Mouse (Mus musculus) midbrain, embryonic 14.5 days (tissue): ENCODE results near the gene Tmem189. TPM values are rescaled to one million over a fixed set of nuclear protein-coding genes. Genes with fewer than 3 reads are reported as not detected.
A peak's percentile ranks its signal among the peaks of the same experiment; 100 is the strongest.

Experiments
- ATAC-seq: fragments of 200-750 bp; cut with Nextera tagmentation; 2 replicates; pipeline ENCODE4 v1.8.0; 2017; ENCODE audit warnings: moderate number of reproducible peaks, moderate library complexity; ENCODE audit not compliant: low FRiP score, low TSS enrichment
- DNase-seq: peaks from one replicate; pipeline ENCODE4 v3.0.0-alpha.2; 2015
- H3K27ac ChIP-seq: fragments of 300-500 bp; sonication (generic); replicated peaks from 2 replicates; pipeline ENCODE4 v1.5.1; 2014; ENCODE audit warnings: mild to moderate bottlenecking, low read depth, low read length, moderate library complexity
- H3K27me3 ChIP-seq: fragments of 300-500 bp; sonication (generic); 2 replicates; pipeline ENCODE4 v1.6.1; 2014; ENCODE audit warnings: low read length, control low read depth, mixed read lengths; ENCODE audit not compliant: control insufficient read depth, insufficient read depth
- H3K36me3 ChIP-seq: fragments of 300-500 bp; sonication (generic); 2 replicates; pipeline ENCODE4 v1.6.1; 2014; ENCODE audit warnings: low read length, control low read depth; ENCODE audit not compliant: control insufficient read depth, insufficient read depth
- H3K4me1 ChIP-seq: fragments of 300-500 bp; sonication (generic); 2 replicates; pipeline ENCODE4 v1.6.1; 2014; ENCODE audit warnings: mild to moderate bottlenecking, antibody characterized with exemption, low read length, control low read depth; ENCODE audit not compliant: control insufficient read depth, insufficient read depth
- H3K4me2 ChIP-seq: fragments of 300-500 bp; sonication (generic); 2 replicates; pipeline ENCODE4 v1.6.1; 2014; ENCODE audit warnings: mild to moderate bottlenecking, low read length, moderate library complexity
- H3K4me3 ChIP-seq: fragments of 300-500 bp; sonication (generic); replicated peaks from 2 replicates; pipeline ENCODE4 v1.5.1; 2014; ENCODE audit warnings: low read depth, low read length
- H3K9ac ChIP-seq: fragments of 300-500 bp; sonication (generic); replicated peaks from 2 replicates; pipeline ENCODE4 v1.6.1; 2014; ENCODE audit warnings: mild to moderate bottlenecking, low read length, moderate library complexity
- H3K9me3 ChIP-seq: fragments of 300-500 bp; sonication (generic); 2 replicates; pipeline ENCODE4 v1.6.1; 2016; ENCODE audit warnings: low read length, control low read depth, mixed read lengths; ENCODE audit not compliant: control insufficient read depth
- WGBS: fragments of 180-500 bp; shearing (Covaris S2); extraction: QIAGEN DNeasy Blood & Tissue Kit; methylation state at CpG from one replicate; pipeline ENCODE4 v1.1.7; 2014; 5-methylcytosine and 5-hydroxymethylcytosine counted together
- polyA plus RNA-seq: library from polyadenylated mRNA; unstranded; fragments of >200 nt; fragmentation: Nextera tagmentation; extraction: Ambion mirVana; gene quantifications from 2 replicates; pipeline ENCODE4 v1.2.1, GENCODE M21; 2014

Tmem189 gene
- polyA plus RNA-seq, 1 experiment from 2014 or later = 28.8 TPM

DNA sequence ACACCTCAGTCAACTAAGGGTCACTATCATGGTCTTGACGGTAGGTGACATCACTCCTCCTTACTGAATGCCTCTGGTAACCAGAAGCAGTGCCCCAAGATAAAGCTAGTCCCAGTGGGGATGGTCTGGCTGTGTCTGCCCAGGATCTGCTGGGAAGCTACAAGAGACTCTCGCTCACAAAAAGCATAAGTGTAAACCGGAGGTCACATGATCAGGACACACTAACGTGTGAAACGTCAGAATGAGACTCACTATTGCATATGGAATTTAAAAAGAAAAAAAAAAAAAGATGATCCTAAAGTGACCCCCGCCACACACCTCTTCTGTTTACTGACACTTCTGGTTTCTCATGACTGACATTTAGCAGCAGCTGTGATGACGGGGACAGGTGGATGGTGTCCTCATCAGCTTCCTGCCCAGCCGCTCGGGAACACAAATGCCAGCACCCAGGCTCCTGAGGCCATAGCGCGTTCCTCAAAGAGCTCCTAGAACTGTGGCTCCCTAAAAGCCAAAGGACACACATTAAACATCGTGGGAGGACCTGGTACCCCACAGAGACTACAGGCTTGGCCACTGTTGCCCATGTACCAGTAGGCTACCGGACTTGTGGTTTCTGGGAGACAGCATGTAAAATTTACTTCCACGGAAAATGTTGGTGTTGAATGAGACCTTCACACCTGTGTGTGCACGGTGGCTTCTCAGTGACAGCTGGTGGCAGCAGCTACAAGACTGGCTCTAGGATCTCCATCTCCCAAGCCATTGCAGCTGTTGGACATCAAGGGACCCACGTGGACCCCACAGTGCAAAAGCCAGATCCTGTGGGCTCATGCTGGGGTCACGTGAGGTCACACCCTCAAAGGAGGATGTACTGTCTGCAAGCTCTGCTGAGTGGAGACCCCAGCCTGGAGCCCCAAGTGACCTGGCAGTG, 83.5 kb downstream of the Tmem189 start:
- Histone ChIP-seq H3K9me3 (no peaks in the 10 kb centered on the region), H3K27me3 (no peaks in the 10 kb centered on the region), H3K9ac (no peak overlapping the region), H3K4me1 (no peaks in the 10 kb centered on the region), H3K27ac (no peak overlapping the region), H3K36me3 (peaks cover 28% of the 10 kb centered on the region), H3K4me3 (no peak overlapping the region), H3K4me2 (no peak overlapping the region)
- no peak for ATAC-seq
- no peak for DNase-seq
- WGBS = 78% methylated on average over 17 of the region's 17 CpGs

DNA sequence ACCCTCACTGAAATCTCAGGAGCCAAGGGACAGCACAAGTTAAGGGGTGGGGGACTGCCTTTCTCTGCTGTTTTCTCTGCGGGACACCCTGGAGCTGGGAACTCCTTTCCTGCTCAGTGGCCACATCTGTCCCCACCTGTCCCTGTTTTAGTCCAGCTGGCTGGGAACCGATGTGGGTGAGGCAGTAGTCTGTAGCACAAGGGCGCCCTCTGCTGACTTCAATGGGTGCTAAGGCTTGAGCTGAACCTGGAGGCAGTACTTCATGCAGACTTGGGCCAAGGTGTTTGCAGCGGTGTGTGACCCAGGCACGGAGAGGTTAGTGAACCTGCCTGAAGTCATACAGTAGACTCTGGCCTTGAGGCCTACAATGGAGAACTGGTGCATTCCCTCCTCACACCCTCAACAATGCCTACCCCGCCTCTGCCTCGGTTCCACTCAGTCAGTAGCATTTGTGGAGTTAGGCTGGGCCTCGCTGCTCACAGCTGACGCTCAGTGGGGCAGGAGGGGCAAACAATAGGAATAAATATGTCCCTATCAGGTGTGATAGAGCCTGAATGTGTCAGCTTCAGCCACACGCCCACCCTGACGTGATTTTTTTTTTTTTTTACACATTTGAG, 84.3 kb downstream of the Tmem189 start:
- Histone ChIP-seq H3K36me3 (peaks cover 22% of the 10 kb centered on the region), H3K9ac (no peak overlapping the region), H3K4me1 (no peaks in the 10 kb centered on the region), H3K9me3 (no peaks in the 10 kb centered on the region), H3K4me3 (no peak overlapping the region), H3K27me3 (no peaks in the 10 kb centered on the region), H3K27ac (no peak overlapping the region), H3K4me2 (no peak overlapping the region)
- ATAC-seq = peak; percentile 53; the same call in 1 of the 2 replicates
- DNase-seq = peak; percentile 93
- 24% methylated on average over 11 of the region's 11 CpGs for WGBS

DNA sequence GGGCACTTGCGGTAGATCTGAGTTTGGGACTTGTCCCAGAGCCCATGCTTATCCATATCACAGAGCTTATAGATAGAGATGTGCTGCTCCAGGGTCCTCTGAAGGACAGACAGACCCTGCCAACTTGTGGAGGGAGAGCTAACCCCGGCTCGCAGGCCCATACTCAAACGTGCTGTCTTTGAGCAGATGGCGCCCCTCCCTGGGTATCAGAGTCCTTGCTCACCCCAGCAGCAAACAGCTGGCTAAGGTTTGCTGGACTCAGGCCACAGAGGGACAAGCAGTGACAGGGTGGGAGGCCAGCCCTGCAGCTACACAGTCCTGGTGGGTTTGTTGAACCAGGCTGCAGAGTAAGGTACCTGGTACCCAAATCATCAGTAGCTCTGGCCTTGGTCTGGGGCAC, 86.6 kb downstream of the Tmem189 start:
- ATAC-seq (no peak), DNase-seq (no peak)
- H3K9ac ChIP-seq = no peak overlapping the region
- no peaks in the 10 kb centered on the region for H3K4me1 ChIP-seq
- 46% methylated on average over 5 of the region's 5 CpGs for WGBS
- no peak overlapping the region for H3K27ac ChIP-seq
- no peaks in the 10 kb centered on the region; the same call in 1 of the 2 replicates for H3K27me3 ChIP-seq
- H3K36me3 ChIP-seq = peaks cover 10% of the 10 kb centered on the region
- no peaks in the 10 kb centered on the region for H3K9me3 ChIP-seq
- H3K4me3 ChIP-seq = no peak overlapping the region
- no peak overlapping the region for H3K4me2 ChIP-seq

DNA sequence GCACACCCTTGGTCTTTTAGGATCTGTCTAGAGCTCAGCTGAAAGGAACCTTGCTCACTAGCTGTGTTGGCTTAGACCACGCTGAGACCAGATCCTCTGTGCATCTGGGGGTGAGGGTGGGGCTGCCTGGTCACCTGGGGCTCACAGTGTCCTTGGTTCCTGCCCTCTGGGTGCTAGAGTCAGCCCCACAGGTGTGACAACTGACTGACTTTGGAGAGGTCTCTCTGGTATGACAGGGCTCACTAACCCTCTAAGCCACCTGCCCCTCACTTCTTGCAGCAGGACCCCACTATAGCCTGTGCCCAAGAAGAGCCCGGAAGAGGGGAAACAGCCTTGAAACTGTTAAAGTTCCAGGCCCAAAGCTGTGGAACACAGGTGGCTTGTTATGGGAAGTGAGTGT, 87.3 kb downstream of the Tmem189 start:
- no peak overlapping the region for H3K4me3 ChIP-seq
- DNase-seq (no peak), ATAC-seq (no peak)
- H3K4me2 ChIP-seq = no peak overlapping the region
- no peak overlapping the region for H3K9ac ChIP-seq
- no peaks in the 10 kb centered on the region for H3K9me3 ChIP-seq
- WGBS = 82% methylated on average over 2 of the region's 2 CpGs
- H3K27ac ChIP-seq = no peak overlapping the region
- H3K4me1 ChIP-seq = 0 out of 2 replicates have a peak, but pooled peaks cover 4% of the 10 kb centered on the region
- H3K36me3 ChIP-seq = peaks cover 7% of the 10 kb centered on the region
- H3K27me3 ChIP-seq = no peaks in the 10 kb centered on the region; the same call in 1 of the 2 replicates

DNA sequence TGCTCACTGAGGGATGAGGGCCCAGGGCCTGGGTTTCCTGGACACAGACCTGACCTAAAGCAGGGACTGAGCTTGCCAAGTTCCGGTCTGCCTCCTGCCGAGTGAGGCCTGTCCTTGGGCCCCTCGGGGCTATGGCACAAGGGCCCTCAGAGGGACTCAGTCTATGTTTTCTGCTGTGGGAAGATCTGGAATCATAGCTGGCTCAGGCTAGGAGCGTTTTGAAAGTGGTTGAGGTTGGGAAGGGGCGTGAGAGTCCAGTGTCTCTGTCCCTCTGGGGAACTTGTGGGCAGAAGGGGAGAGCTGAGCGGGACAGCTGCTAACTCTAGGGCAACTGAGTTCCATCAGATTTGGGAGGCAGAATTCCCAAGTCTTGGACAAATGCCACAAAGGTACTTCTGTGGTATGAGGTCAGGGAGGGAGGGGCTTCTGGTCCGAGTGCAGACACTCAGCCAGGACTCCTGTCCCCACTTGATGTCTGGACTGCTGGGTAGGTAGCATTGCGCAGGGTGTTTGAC, 89.1 kb downstream of the Tmem189 start:
- Histone ChIP-seq H3K4me2 (no peak overlapping the region), H3K27me3 (no peaks in the 10 kb centered on the region; the same call in 1 of the 2 replicates), H3K4me1 (0 out of 2 replicates have a peak, but pooled peaks cover 5% of the 10 kb centered on the region), H3K36me3 (no peaks in the 10 kb centered on the region), H3K9me3 (no peaks in the 10 kb centered on the region), H3K27ac (no peak overlapping the region), H3K4me3 (no peak overlapping the region), H3K9ac (no peak overlapping the region)
- 77% methylated on average over 8 of the region's 8 CpGs for WGBS
- DNase-seq (no peak), ATAC-seq (no peak)

DNA sequence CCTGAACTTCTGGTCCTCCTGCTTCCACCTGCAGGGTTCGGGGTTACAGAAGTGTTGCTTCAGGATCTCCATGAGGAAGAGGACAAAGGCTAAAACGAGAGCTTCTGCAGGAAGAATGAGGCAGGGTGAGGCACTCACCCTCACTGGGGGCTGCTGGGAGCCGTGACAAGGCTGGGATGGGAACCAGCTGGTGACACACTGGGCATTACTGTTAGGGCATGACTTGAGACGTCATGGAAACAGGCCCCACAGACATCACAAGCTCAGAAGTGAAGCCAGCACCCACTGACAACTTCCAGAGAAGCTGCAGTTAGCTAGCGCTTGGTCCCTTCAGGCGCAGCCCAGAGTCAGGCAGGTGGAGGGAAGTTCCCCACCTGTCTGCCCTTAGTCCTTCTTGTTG, 89.7 kb downstream of the Tmem189 start:
- Histone ChIP-seq H3K9ac (no peak overlapping the region), H3K4me3 (no peak overlapping the region), H3K27ac (no peak overlapping the region), H3K27me3 (no peaks in the 10 kb centered on the region; the same call in 1 of the 2 replicates), H3K36me3 (no peaks in the 10 kb centered on the region), H3K4me1 (0 out of 2 replicates have a peak, but pooled peaks cover 5% of the 10 kb centered on the region), H3K4me2 (no peak overlapping the region), H3K9me3 (no peaks in the 10 kb centered on the region)
- DNase-seq (no peak), ATAC-seq (no peak)
- WGBS = 76% methylated on average over 6 of the region's 6 CpGs

DNA sequence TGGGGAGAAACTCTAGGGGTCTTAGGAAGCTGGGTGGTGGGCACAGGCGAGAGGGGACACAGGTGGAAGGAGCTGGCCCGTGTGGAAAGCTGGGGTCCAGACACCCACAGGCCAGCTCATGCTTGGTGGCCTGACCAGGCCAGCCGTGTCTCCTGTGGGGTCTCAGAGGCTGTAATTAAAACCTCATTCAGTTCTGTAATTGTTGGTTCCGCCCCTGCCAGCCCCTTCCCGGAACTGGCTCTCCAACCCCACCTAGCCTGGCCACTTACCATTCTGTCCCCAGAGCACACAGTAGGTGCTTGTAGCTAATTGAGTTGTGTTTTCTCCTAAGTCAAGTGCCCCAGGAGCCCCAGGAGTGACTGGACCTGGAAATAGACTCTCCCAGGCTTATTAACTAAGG, 90.4 kb downstream of the Tmem189 start:
- 79% methylated on average over 5 of the region's 5 CpGs for WGBS
- Histone ChIP-seq H3K27ac (no peak overlapping the region), H3K4me1 (0 out of 2 replicates have a peak, but pooled peaks cover 5% of the 10 kb centered on the region), H3K27me3 (no peaks in the 10 kb centered on the region; the same call in 1 of the 2 replicates), H3K36me3 (no peaks in the 10 kb centered on the region), H3K9me3 (no peaks in the 10 kb centered on the region), H3K4me3 (no peak overlapping the region), H3K9ac (no peak overlapping the region), H3K4me2 (no peak overlapping the region)
- DNase-seq (no peak), ATAC-seq (no peak)

DNA sequence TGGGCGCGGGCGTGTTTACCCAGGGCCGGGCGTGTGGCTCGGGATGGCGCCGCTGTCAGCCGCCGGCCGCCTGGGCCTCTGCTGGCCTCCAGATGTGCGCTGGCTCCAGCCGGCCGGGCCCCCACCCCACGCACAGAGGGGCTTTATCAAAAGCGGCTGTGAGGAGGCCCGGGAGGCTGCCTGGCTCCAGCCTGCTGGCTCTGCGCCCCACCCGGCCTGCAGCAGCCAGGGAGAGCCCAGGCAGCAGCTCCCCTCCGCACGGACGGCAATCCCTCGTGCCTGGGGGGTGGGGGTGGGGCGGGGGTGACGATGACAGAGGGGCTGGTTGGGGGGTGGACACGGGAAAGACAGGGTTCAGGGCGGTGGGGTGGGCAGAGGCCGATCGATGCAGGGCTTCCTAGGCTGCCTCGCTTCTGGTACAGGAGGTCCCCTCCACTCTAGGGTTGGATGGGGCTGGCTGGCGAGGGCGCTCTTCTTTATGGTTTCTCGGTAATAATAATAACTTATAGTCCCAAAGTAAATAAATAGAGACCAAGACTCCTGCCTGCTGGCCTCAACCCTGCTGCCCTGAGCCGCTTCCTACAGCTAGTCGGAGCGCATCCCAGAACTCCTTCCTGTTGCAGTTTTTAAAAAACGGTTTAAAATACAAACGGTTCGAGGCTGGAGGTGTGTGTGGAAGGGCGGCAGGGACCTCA, 92.0 kb downstream of the Tmem189 start:
- Histone ChIP-seq H3K9ac (peak overlapping the region; percentile 39; the same call in 1 of the 2 replicates), H3K27me3 (no peaks in the 10 kb centered on the region; the same call in 1 of the 2 replicates), H3K36me3 (no peaks in the 10 kb centered on the region), H3K4me1 (0 out of 2 replicates have a peak, but pooled peaks cover 5% of the 10 kb centered on the region), H3K9me3 (no peaks in the 10 kb centered on the region), H3K27ac (no peak overlapping the region), H3K4me2 (peak overlapping the region; percentile 42), H3K4me3 (no peak overlapping the region)
- WGBS = 27% methylated on average over 40 of the region's 40 CpGs
- DNase-seq (no peak), ATAC-seq (peak; percentile 46; the same call in 1 of the 2 replicates)
